Mouse (Mus musculus) kidney, postnatal 14 days (tissue): ENCODE measurements around the gene Wdr31.

Source experiments
- DNase-seq: peaks from one replicate; pipeline ENCODE4 v3.0.0; 2022; ENCODE audit warnings: mixed read lengths

The Wdr31 gene

DNA sequence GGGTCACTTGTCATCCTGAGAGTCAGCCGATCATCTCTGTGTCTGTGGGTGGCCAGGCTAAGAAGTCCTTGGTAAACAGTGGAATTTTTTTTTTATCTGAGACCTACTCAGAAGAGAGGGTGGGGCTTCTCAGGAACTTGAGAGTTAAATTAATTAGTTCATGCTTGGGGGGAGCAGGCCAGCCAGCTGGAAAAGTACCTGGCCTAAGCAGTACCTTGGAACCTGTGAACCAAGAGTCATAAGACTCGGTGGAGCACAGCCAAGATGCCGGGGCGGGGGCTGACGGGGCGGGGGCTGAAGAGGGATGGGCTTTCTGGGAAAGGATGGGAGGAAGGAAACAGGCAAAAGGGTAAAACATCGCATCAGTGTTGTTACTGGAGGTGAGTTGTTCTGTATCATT lies 32.8 kb downstream of the Wdr31 start:
- peak; percentile 83 for DNase-seq

- no peak for DNase-seq
Observed at GRCm38 (mm10) chr4:62437256-62437778, 33.4 kb downstream of the Wdr31 start.

GRCm38 (mm10) chr4:62435081-62435480 lies 35.6 kb downstream of the Wdr31 start, which contains the start of gene Rnf183:
Rnf183 (minus strand) TSS chr4:62435252.
- DNase-seq: peak; percentile 67

DNA sequence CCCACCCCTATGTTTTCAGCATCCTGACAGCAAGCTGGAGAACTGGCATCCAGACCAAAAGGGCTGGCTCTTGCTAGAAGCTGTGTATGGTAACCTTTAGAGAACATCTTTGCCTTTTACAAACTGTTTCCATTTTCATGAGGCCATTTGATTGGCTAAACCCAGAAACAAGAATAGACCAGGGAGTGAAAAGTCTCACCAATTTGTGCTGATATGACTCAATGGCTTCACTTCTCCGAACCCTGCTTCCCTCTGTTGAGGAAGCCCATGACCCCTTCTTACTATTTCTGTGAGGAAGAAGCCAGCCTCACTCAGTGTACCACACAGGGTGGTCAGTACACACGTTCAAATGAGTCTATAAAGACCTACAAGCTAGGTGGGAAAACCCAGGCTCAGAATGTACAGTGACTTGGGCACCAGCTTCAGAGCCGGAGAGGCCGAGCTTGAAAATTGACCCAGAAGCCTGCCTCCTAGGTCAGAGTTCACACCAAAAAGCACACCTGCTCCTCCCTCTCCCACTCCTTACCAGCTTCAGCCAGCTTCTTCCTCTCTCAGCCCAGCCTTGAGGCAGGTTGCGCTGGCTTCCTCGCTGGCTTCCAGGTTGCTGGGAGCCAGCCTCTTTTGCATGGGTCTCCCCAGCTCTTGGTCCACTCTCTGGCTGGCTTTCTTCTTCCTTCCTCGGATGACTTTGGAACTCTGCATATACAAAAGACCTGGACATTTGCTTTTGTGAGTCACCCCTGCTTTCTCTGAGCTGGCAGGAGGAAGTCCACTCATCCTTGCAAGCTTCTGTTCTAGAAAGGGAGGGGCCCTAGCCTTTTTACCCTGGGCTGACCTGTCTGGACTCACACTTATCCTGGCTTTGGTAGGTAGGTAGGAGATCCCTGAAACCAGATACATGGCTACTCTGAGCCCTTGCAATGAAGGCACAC lies 36.5 kb downstream of the Wdr31 start:
- peak; percentile 42 for DNase-seq

GRCm38 (mm10) chr4:62431522-62431921 lies 39.2 kb downstream of the Wdr31 start:
- no peak for DNase-seq

- no peak for DNase-seq
Observed at GRCm38 (mm10) chr4:62430678-62431077, 40.0 kb downstream of the Wdr31 start.

GRCm38 (mm10) chr4:62429616-62430015 lies 41.1 kb downstream of the Wdr31 start:
- DNase-seq: no peak

DNA sequence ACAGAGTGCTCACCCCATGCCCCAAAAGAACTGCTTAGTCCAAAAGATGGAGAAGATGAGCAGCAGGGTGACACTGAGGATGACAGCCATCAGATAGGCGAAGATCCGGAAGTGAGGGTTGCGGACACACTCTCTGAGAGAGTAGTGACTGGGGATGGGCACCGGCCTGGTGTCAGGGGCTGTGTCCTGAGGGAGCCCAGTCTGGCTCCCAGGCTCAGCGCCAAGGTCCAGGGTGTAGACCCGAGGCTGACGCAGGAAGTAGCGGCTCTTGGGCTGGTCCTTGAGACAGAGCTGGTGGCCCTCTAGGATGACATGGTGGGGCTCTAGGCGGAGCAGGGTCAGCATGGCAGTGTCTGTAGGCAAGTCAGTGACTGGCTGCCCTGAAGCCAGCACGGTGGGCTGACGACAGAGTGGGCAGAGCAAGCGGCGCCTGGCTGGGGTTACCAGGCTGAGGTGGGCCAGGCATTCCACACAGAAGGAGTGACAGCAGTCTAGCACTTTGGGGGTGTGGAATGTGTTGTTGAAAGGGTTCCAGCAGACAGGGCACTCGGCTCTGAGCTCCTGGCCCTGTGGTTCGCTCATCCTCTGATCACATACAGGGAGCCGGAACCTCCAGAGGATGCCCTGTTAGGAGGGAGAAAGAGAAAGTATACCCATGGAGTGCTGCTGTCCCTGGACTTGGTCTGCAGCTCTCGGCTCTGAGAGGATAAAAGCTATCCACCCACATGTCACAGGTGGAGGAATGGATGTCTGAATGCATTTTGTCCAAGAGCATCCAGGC lies 42.5 kb downstream of the Wdr31 start:
- DNase-seq: no peak

DNA sequence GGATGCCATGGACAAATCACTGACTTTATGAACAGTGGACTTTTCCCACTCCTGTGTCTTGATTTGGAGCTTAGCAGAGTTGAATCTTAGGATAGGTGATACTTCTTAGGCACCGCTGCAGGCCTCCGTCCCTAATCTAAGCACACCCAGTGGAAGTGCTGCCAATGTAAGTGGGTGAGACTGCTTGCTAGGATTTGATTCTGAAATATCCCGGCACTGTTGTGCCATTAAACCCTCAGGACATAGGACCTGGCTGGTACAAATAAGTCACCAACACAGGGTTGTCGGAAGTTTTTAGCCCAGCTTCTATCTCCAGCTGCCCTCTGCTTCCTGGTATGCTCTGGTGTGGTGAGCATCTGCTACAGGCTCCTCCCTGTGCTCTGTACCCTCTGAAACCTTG lies 44.8 kb downstream of the Wdr31 start:
- no peak for DNase-seq

GRCm38 (mm10) chr4:62419091-62419490 lies 51.6 kb downstream of the Wdr31 start:
- no peak for DNase-seq

- DNase-seq: no peak
Observed at GRCm38 (mm10) chr4:62418448-62418847, 52.2 kb downstream of the Wdr31 start.

- no peak for DNase-seq
Observed at GRCm38 (mm10) chr4:62411606-62412005, 59.1 kb downstream of the Wdr31 start.

GRCm38 (mm10) chr4:62410325-62410724 lies 60.4 kb downstream of the Wdr31 start:
- no peak for DNase-seq

- DNase-seq: no peak
Observed at GRCm38 (mm10) chr4:62409615-62410014, 61.1 kb downstream of the Wdr31 start.

GRCm38 (mm10) chr4:62408601-62409282 lies 62.0 kb downstream of the Wdr31 start, which contains the start of the genes Cdc26 and Prpf4:
Cdc26 (minus strand) TSS chr4:62408642.
Prpf4 (plus strand) TSS chr4:62408797.
- DNase-seq: peak; percentile 99

- DNase-seq: peak; percentile 78
Observed at GRCm38 (mm10) chr4:62407730-62408582, 62.7 kb downstream of the Wdr31 start.

GRCm38 (mm10) chr4:62406133-62406532 lies 64.6 kb downstream of the Wdr31 start:
- DNase-seq: no peak

- DNase-seq: no peak
Observed at GRCm38 (mm10) chr4:62398956-62399355, 71.7 kb downstream of the Wdr31 start.
